Mouse (Mus musculus) hindbrain, embryonic 13.5 days (tissue): Measurements from ENCODE around the gene Tmem178b. TPM values are rescaled to one million over a fixed set of nuclear protein-coding genes. Genes with fewer than 3 reads are reported as not detected.

Source experiments
- ATAC-seq: fragments of 200-750 bp; cut with Nextera tagmentation; 2 replicates; pipeline ENCODE4 v1.8.0; 2017; ENCODE audit warnings: moderate TSS enrichment; ENCODE audit not compliant: low FRiP score
- H3K27ac ChIP-seq: fragments of 300-500 bp; sonication (generic); 2 replicates; pipeline ENCODE4 v1.5.1; 2015; ENCODE audit warnings: inconsistent platforms, mild to moderate bottlenecking, moderate library complexity
- H3K27me3 ChIP-seq: fragments of 300-500 bp; sonication (generic); 2 replicates; pipeline ENCODE4 v1.6.1; 2015; ENCODE audit warnings: mild to moderate bottlenecking, inconsistent platforms
- H3K36me3 ChIP-seq: fragments of 300-500 bp; sonication (generic); 2 replicates; pipeline ENCODE4 v1.6.1; 2015; ENCODE audit warnings: mild to moderate bottlenecking, inconsistent platforms
- H3K4me1 ChIP-seq: fragments of 300-500 bp; sonication (generic); replicated peaks from 2 replicates; pipeline ENCODE4 v1.6.1; 2015; ENCODE audit warnings: inconsistent platforms
- H3K4me2 ChIP-seq: fragments of 300-500 bp; sonication (generic); 2 replicates; pipeline ENCODE4 v1.6.1; 2015; ENCODE audit warnings: inconsistent platforms, mild to moderate bottlenecking, moderate library complexity
- H3K4me3 ChIP-seq: fragments of 300-500 bp; sonication (generic); 2 replicates; pipeline ENCODE4 v1.5.1; 2015; ENCODE audit warnings: mild to moderate bottlenecking, inconsistent platforms
- H3K9ac ChIP-seq: fragments of 300-500 bp; sonication (generic); 2 replicates; pipeline ENCODE4 v1.6.1; 2015; ENCODE audit warnings: mild to moderate bottlenecking, inconsistent platforms
- H3K9me3 ChIP-seq: fragments of 300-500 bp; sonication (generic); 2 replicates; pipeline ENCODE4 v1.6.1; 2016; ENCODE audit warnings: inconsistent platforms
- WGBS: fragments of 180-500 bp; shearing (Covaris S2); methylation state at CpG from one replicate; pipeline ENCODE4 v1.1.7; 2015; 5-methylcytosine and 5-hydroxymethylcytosine counted together
- polyA plus RNA-seq: library from polyadenylated mRNA; unstranded; fragments of >200 nt; fragmentation: Nextera tagmentation; extraction: Ambion mirVana; gene quantifications from 2 replicates; pipeline ENCODE4 v1.2.1, GENCODE M21; 2015

Gene Tmem178b
- polyA plus RNA-seq, 1 experiment from 2014 or later = 31.9 TPM

DNA sequence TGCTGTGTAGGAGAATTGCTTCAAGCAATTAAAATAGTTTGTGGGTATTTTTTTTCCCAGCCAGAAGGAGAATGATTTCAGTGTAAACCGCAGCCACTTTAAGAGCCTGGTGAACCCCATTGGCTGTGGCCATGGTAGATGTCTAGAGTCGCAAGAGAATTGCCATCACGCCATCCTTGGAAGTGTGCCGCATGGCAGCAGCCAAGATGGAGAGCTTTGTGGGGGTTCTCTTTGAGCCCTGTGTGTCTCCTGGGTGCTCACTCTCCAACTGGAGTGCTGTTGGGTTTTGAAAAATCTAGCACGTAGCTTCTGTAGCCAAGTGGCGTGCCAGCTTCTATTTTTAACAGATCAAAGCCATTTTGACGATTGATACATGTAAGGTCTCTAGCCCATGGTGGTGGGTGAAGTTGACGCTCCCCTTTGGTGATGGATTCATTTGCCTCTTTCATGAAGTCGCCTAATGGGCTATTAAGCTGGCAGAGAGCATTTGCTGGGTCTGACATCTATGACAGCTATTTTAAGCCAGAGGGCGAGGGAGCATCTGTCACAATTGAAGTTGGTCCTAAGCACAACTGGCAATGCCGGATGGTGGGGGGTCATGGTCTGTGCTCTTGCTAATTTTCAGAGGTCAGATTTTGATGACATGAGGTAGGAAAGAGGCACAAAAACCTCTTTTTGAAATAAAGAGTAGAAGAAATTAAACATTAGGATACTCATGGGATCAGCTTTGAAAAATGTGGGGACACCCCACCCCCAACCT lies 133.1 kb downstream of the Tmem178b start:
- no peak for ATAC-seq
- no peak overlapping the region for H3K4me3 ChIP-seq
- 0 out of 2 replicates have a peak overlapping the region, but pooled peaks have one; percentile 1 for H3K27ac ChIP-seq
- WGBS = 63% methylated on average over 11 of the region's 11 CpGs
- H3K9ac ChIP-seq = no peak overlapping the region
- H3K4me1 ChIP-seq = peaks cover 49% of the 10 kb centered on the region
- no peaks in the 10 kb centered on the region for H3K9me3 ChIP-seq
- peaks cover 9% of the 10 kb centered on the region for H3K36me3 ChIP-seq
- H3K27me3 ChIP-seq = no peaks in the 10 kb centered on the region
- H3K4me2 ChIP-seq = no peak overlapping the region

DNA sequence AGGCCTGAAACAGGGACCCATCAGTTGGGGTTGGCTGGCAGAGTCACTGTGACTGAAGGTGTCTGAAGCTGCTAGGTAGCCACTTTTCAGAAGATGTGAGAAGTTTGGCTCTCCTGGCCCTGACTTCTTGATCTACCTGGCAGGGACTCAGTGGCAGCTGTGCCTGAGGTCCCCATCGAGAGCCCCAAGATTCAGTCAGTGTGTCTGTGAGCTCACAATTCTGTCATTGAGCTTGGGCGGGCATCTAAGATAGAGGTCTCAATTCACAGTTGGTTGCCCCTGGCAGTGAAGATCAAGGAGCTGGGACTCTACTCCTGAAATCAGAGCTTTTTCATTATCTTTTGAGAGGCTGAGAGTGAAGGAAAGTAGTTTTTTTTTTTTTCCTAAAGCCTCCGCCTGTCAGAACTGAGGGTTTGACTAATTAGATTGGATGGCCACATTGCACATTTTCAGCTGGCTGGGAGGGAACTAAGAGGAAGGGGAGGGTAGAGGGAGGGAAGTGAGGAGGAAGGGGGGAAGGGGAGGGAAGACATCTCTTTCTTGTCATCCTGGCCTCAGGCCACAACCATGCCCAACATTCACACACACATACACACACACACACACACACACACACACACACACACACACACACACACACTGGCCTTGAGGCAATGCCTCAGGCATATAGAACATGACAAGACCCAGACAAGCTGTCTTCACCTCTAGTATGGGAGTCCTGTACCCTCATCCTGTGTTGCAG lies 135.3 kb downstream of the Tmem178b start:
- Histone ChIP-seq H3K27me3 (no peaks in the 10 kb centered on the region), H3K27ac (peak overlapping the region; percentile 70), H3K9ac (no peak overlapping the region), H3K9me3 (no peaks in the 10 kb centered on the region), H3K4me1 (peaks cover 62% of the 10 kb centered on the region), H3K4me2 (no peak overlapping the region), H3K4me3 (no peak overlapping the region), H3K36me3 (peaks cover 9% of the 10 kb centered on the region)
- WGBS = 48% methylated on average over 3 of the region's 3 CpGs
- ATAC-seq = peak; percentile 15; the same call in 1 of the 2 replicates

DNA sequence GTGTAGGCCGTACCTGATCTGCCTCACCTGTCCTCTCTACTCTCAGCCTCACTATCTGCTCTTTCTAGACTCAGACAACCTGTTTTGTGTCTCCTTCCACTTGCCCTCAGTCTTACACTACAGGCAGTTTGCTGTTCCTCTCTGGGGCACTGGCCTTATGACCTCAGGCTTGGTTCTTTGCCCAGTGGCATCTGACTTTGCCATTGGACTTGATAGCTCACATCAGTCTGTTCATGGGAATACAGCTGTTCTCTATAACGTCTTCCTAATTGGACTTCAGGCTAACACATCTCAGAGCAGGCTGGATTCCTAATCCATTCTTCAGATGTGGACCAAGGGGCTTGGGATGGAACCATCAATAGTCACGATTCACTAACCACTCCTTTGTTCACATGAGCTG lies 136.6 kb downstream of the Tmem178b start:
- Histone ChIP-seq H3K27ac (peak overlapping the region; percentile 37), H3K9ac (no peak overlapping the region), H3K4me2 (no peak overlapping the region), H3K4me1 (peaks cover 70% of the 10 kb centered on the region), H3K36me3 (0 out of 2 replicates have a peak, but pooled peaks cover under 1% of the 10 kb centered on the region), H3K27me3 (no peaks in the 10 kb centered on the region), H3K4me3 (no peak overlapping the region), H3K9me3 (no peaks in the 10 kb centered on the region)
- ATAC-seq = no peak
- 71% methylated on average over 3 of the region's 3 CpGs for WGBS

DNA sequence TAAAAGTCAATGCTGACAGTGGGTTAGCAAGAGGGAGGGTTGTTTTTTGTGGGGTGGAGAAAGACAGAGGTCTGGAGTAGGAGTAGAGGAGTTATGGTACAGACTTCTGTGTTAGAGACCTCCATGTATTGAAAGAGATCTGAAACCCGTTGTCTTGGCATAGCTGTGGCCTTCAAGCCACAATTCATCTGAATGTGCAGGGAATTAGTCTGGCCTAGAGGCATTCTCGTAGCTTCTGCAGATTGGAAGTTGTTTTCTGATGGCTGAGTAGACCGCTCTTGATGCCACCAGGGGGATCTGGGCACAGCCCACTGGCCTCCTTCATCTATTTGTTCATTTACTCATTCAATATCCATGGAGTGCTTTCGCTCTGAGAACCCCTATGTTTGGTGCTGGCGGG lies 138.0 kb downstream of the Tmem178b start:
- ATAC-seq = no peak
- Histone ChIP-seq H3K9ac (no peak overlapping the region), H3K4me1 (peaks cover 79% of the 10 kb centered on the region), H3K9me3 (no peaks in the 10 kb centered on the region), H3K27ac (no peak overlapping the region), H3K4me2 (no peak overlapping the region), H3K27me3 (no peaks in the 10 kb centered on the region), H3K4me3 (no peak overlapping the region), H3K36me3 (no peaks in the 10 kb centered on the region)
- 85% methylated on average over 5 of the region's 5 CpGs for WGBS

DNA sequence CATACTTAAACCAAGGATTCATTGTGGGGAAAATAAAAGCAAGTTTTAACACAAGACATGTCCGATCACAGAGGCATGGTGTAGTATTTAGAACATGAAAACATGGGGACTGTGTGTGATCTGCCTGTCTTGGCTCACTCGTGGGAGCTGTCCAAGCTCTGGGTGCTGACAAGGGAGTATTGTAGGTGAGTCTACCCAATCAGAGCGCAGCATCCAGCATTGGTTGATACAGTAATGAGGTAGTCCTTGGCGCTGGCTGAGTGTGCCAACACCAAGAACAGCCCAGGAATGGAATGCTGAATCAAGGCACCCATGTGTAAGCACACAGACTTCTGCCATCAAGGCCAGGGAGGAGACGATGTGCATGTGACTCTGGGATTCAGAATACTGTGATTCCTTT lies 138.5 kb downstream of the Tmem178b start:
- peaks cover 79% of the 10 kb centered on the region for H3K4me1 ChIP-seq
- WGBS = 77% methylated on average over 5 of the region's 5 CpGs

DNA sequence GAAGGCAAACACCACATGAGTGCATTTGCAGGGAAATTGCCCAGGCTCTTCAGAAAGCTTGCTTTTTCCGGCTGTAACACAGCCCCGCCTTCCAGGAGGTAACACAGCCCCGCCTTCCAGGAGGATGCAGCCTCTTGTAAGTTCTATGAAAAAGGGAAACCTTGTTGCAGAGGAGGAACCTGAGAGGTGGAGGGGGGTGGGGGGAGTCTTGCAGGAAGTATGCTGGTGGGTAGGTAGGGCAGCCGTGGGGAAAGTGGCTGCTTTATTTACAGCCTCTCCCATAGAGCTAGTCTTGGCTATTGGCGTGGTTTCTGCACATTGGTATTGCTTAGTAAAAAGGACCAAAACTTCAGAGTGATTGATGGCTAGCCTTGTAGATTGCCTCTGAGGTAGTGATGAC lies 140.3 kb downstream of the Tmem178b start:
- Histone ChIP-seq H3K9me3 (no peaks in the 10 kb centered on the region), H3K4me2 (no peak overlapping the region), H3K27ac (no peak overlapping the region), H3K9ac (no peak overlapping the region), H3K4me3 (no peak overlapping the region), H3K36me3 (no peaks in the 10 kb centered on the region), H3K27me3 (no peaks in the 10 kb centered on the region), H3K4me1 (peaks cover 66% of the 10 kb centered on the region)
- 67% methylated on average over 5 of the region's 5 CpGs for WGBS
- no peak for ATAC-seq

More for the DNA sequence above, 138.5 kb downstream of the Tmem178b start:
- Histone ChIP-seq H3K4me2 (no peak overlapping the region), H3K27me3 (no peaks in the 10 kb centered on the region), H3K9ac (no peak overlapping the region), H3K4me3 (no peak overlapping the region), H3K36me3 (no peaks in the 10 kb centered on the region), H3K9me3 (no peaks in the 10 kb centered on the region), H3K27ac (no peak overlapping the region)
- no peak for ATAC-seq

DNA sequence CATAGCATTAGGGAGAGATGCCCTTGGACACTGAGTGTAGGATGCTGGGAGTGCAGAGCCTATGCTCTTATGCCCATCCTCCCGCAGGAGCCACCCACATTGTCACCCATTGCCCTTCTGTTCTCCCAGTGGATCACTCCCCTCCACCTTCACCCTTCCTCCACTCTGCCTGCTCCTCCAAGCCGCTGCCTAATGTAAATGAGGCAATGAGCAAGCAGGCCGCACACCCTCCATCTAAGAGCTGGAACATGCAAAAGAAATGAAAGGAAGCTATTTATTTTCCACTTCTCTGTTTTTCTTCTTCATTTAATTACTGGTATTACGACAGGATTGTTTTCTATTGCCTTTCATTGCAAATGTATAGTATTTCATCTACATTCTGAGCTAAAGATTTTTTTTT lies 142.1 kb downstream of the Tmem178b start:
- H3K36me3 ChIP-seq = no peaks in the 10 kb centered on the region
- 37% methylated on average over 4 of the region's 4 CpGs for WGBS
- H3K9ac ChIP-seq = no peak overlapping the region
- peaks cover 62% of the 10 kb centered on the region for H3K4me1 ChIP-seq
- H3K9me3 ChIP-seq = no peaks in the 10 kb centered on the region
- ATAC-seq = no peak
- peak overlapping the region; percentile 71 for H3K27ac ChIP-seq
- H3K4me3 ChIP-seq = no peak overlapping the region
- no peak overlapping the region for H3K4me2 ChIP-seq
- H3K27me3 ChIP-seq = no peaks in the 10 kb centered on the region

DNA sequence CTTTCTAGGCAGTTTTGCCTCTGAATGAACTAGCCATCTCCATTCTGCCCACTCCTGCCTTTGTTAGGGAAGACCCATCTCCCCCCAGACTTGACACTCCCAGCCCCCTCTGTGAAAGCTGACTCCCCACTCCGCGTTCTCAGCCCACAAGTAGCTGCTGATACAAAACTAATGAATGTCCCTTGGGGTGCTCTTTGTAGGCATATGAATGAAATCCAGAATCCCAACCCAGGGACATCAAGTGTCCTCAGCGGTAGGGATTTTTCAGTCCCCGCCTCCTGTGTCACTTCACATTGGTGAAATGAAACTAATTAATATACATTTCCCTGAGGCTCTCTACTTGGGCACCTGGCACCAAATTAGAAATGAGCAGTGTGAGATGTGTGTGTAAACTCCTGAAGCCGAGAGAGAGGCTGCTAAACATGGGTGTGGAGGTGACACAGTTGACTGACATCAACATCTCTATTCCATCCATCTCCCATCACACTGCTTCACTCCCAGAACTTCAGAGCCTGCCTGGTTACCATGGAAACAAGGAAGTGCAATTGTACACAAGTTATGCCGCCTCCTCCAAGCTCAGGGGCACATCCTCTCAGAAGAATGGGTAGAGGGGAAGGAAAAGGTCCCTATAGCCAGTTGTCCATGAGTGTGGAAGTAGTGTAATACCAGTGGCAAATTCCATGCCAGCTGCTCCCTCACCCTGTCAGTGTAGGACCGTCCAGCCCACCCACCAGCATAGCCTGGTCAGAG lies 142.8 kb downstream of the Tmem178b start:
- Histone ChIP-seq H3K27ac (peak overlapping the region; percentile 64), H3K4me3 (no peak overlapping the region), H3K4me2 (no peak overlapping the region), H3K27me3 (no peaks in the 10 kb centered on the region), H3K9ac (no peak overlapping the region), H3K36me3 (no peaks in the 10 kb centered on the region), H3K4me1 (peaks cover 55% of the 10 kb centered on the region), H3K9me3 (no peaks in the 10 kb centered on the region)
- 14% methylated on average over 7 of the region's 7 CpGs for WGBS
- ATAC-seq = peak; percentile 37

DNA sequence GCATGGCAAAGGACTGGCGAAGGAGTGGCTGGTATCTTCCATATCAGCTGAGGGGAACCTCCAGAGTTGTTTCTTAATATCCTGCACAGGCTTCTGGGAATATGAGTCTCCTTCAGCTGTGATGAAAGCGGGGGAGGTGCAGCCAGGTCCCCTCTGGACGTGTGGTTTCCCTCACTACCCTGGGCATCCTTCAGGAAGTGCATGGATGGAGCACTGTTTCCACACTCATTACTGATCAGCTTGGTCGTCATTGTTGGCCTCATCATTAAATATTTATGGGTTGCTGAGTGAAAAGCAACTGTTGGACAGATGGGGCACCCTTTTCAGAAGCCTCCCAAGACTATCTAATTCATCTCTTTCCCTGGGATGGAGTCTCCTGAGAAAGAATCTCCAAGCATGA lies 146.3 kb downstream of the Tmem178b start:
- H3K27me3 ChIP-seq = no peaks in the 10 kb centered on the region
- H3K4me3 ChIP-seq = no peak overlapping the region
- 15% methylated on average over 4 of the region's 4 CpGs for WGBS
- H3K36me3 ChIP-seq = no peaks in the 10 kb centered on the region
- no peaks in the 10 kb centered on the region for H3K9me3 ChIP-seq
- peak; percentile 57; the same call in 1 of the 2 replicates for ATAC-seq
- H3K4me1 ChIP-seq = peaks cover 51% of the 10 kb centered on the region
- H3K27ac ChIP-seq = peak overlapping the region; percentile 59; the same call in 1 of the 2 replicates
- no peak overlapping the region for H3K4me2 ChIP-seq
- H3K9ac ChIP-seq = no peak overlapping the region

DNA sequence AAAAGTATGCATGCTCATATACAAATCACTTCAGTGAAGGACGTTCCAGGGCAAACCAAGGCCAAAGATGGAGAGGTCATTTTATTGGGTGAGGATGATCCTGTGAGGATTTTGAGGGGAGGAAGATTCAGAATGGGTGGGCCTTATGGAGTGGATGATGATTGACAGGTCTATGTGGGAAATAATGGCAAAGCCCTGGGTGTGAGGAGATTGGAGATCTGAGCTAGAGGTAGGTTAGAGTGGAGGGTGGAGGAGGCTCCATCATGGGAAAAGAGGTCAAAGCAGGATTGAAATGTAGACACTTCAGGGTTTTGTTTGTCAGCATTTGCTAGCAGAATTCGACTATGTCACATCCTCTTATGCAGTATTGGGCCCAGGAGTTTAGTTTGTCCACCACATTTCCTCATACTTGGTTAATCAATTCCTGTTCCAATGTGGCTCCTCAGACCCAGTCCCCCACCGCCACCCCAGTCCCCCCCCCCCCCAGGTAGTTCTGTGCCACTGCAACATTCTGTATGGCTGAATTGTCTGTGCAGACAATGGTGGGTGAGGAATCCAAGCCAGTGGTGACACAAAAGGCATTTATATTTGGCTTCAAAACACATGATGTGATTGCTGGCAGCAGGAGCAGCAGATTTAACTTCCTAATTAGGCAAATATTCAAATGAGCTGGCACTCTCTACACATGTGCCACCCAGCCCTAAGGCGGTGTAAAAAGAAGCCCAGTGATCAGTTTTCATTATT lies 150.7 kb downstream of the Tmem178b start:
- Histone ChIP-seq H3K9me3 (no peaks in the 10 kb centered on the region), H3K36me3 (0 out of 2 replicates have a peak, but pooled peaks cover 5% of the 10 kb centered on the region), H3K4me1 (peaks cover 38% of the 10 kb centered on the region), H3K27me3 (no peaks in the 10 kb centered on the region), H3K4me2 (no peak overlapping the region), H3K4me3 (no peak overlapping the region), H3K27ac (peak overlapping the region; percentile 85), H3K9ac (no peak overlapping the region)
- peak; percentile 85 for ATAC-seq
- 51% methylated on average over 4 of the region's 4 CpGs for WGBS

DNA sequence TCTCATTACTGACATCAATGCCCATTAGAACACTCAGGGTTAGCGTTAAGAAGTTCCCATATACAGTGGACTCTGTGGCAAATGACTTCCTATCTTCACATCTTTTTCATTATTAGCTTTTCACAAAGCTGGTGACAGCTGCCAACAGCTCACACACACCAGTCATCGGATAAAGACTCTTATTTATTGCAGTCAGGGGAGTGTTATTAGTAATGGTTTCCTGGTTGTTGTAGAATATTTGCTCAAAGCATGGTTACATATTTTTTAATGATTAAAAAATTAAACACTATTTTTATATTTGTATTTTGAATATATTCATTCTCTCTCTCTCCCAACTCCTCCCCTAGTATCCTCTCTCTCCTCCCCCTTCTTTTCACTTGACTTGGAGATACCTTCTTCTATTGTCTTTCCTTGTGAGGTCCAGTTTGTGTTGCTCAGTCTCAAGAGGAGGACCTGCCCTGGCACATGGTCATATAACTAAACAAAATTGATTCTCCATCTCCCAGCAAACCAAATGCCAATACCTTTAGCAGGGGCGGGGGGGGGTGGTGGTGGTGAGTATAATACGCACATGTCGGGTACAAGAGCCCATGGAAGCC lies 151.4 kb downstream of the Tmem178b start:
- Histone ChIP-seq H3K27me3 (no peaks in the 10 kb centered on the region), H3K9me3 (no peaks in the 10 kb centered on the region), H3K4me3 (no peak overlapping the region), H3K27ac (peak overlapping the region; percentile 85), H3K4me1 (peaks cover 34% of the 10 kb centered on the region), H3K4me2 (no peak overlapping the region), H3K36me3 (0 out of 2 replicates have a peak, but pooled peaks cover 5% of the 10 kb centered on the region), H3K9ac (no peak overlapping the region)
- 50% methylated on average over 5 of the region's 5 CpGs for WGBS
- peak; percentile 46; the same call in 1 of the 2 replicates for ATAC-seq
